Mouse (Mus musculus): ENCODE measurements at regions not wholly inside any gene's neighbourhood (a gene's known extent, or its start where the extent isn't known, plus 50 kb on each side); places are given as distances from the start of the nearest gene placed in this dataset.

DNA sequence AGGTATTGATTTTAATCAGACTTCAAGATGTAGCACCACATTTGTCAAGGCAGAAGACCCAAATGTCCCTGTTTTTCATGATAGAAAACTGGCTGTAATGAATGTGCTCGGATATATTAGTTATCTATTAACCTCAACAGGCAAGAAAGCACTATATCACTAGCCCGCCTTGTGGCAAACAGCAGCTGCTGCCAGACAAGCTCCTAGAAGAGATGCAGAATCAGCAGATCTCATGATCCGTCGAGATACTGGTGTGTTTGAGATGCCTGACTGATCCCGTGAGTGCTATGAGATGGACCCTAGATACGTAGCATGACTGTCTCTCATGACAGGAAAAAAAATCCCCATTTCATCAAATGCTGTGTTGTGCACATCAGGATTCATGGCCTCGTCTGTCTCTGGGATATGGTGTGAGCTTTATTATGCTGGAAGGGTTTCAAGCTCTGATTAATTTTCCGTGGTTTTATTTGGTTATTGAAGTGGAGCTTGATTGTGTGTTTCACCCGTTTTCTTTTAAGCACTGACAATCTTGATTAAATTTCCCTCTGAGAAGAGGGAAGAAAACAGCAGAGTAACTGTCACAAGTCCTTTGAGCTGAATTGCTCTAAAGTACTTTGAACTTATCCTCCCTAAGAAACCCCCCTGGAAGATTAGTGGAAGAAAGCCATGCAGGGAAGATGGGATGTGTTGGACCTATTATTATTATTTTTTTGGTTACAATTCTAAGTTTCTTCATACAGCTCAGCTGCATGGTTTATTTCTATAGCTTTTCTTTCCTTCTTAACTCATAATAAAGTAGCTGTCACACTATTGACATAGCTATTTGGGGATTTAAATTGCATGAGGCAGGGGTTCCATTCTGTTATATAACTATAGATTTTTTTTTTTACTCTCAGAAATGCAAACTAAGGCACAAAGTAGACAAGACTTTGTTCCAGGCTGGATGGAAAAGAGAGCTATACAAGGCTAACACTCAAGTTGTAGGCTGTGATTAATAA lies 287.4 kb upstream of the Frg1 start:
- no peak for DNase-seq (ENCODE audit: low spot score)

Data from urinary bladder, postnatal 14 days (tissue).